ENCODE assay signal across 10 mouse cellular contexts in genomic region chr3:145941971-145942370, GRCm38 (mm10). TPM values are rescaled to one million over a fixed set of nuclear protein-coding genes. Genes with fewer than 3 reads are reported as not detected.
A peak's percentile ranks its signal among the peaks of the same experiment; 100 is the strongest.
DNase-seq lines count a peak whose midpoint lies in the region; ATAC-seq and TF ChIP-seq lines count a peak whose summit lies in the region.
"Had no signal": no experiment of that assay in that cellular context is flagged by ENCODE, and none has a peak within 500 bp of the region (broad histone marks: within the 10 kb centered on the region; RNA-seq: fewer than 3 reads in every experiment).

No protein-coding gene starts in this region.

- no peak overlapping the region for H3K4me3 ChIP-seq in hindbrain, embryonic 14.5 days (replicated peaks; ENCODE audit: low read length)
- no peak overlapping the region for H3K4me3 ChIP-seq in hindbrain, embryonic 16.5 days (ENCODE audit: low read length)
- H3K4me3 ChIP-seq in ES-Bruce4 (ENCODE audit: low read depth, low read length), result no peak overlapping the region
- no peak overlapping the region for H3K4me3 ChIP-seq in spleen, adult 2 months (ENCODE audit: extremely low read depth, insufficient read depth, insufficient read length)
- H3K4me3 ChIP-seq: embryonic facial prominence, embryonic 13.5 days; midbrain, embryonic 12.5 days had no signal

- no peak for TF ChIP-seq EP300 in ES-Bruce4 (IDR thresholded peaks at IDR 0.05; ENCODE audit: insufficient read depth, low read depth, low read length)

- no peak overlapping the region for H3K27ac ChIP-seq in hindbrain, embryonic 14.5 days
- H3K27ac ChIP-seq in hindbrain, embryonic 16.5 days (ENCODE audit: low read depth, low read length), result no peak overlapping the region
- no peak overlapping the region for H3K27ac ChIP-seq in ES-Bruce4 (ENCODE audit: insufficient read depth, low read length)
- no peak overlapping the region for H3K27ac ChIP-seq in spleen, adult 2 months (ENCODE audit: insufficient read depth, low read length)
- H3K27ac ChIP-seq: embryonic facial prominence, embryonic 13.5 days; midbrain, embryonic 12.5 days had no signal

- H3K4me2 ChIP-seq in hindbrain, embryonic 14.5 days (replicated peaks), result no peak overlapping the region
- no peak overlapping the region for H3K4me2 ChIP-seq in hindbrain, embryonic 16.5 days (ENCODE audit: low read length)
- H3K4me2 ChIP-seq: embryonic facial prominence, embryonic 13.5 days; midbrain, embryonic 12.5 days had no signal

- 17% methylated on average over 3 of the region's 3 CpGs for WGBS in hindbrain, embryonic 14.5 days
- WGBS in hindbrain, embryonic 16.5 days, result 15% methylated on average over 3 of the region's 3 CpGs
- WGBS in spleen, adult 2 months, result 5% methylated on average over 3 of the region's 3 CpGs

- H3K4me1 ChIP-seq in hindbrain, embryonic 14.5 days (replicated peaks; ENCODE audit: control insufficient read depth, insufficient read depth, low read length), result peaks cover 21% of the 10 kb centered on the region
- H3K4me1 ChIP-seq in hindbrain, embryonic 16.5 days (ENCODE audit: control insufficient read depth, insufficient read depth, low read depth, low read length), result peaks cover 27% of the 10 kb centered on the region
- peaks cover 1% of the 10 kb centered on the region for H3K4me1 ChIP-seq in ES-Bruce4 (ENCODE audit: control insufficient read depth, insufficient read depth, low read length)
- H3K4me1 ChIP-seq in spleen, adult 2 months (ENCODE audit: control insufficient read depth, insufficient read depth, insufficient read length), result peaks cover 14% of the 10 kb centered on the region

- H3K9me3 ChIP-seq in hindbrain, embryonic 14.5 days (ENCODE audit: control insufficient read depth, low read length), result no peaks in the 10 kb centered on the region
- no peaks in the 10 kb centered on the region for H3K9me3 ChIP-seq in hindbrain, embryonic 16.5 days (ENCODE audit: control insufficient read depth, low read length)
- H3K9me3 ChIP-seq in ES-Bruce4 (replicated peaks; ENCODE audit: control insufficient read depth, insufficient read depth, low read length, poor library complexity, severe bottlenecking), result no peaks in the 10 kb centered on the region
- H3K9me3 ChIP-seq: embryonic facial prominence, embryonic 13.5 days; midbrain, embryonic 12.5 days had no signal

- DNase-seq in hindbrain, embryonic 14.5 days (ENCODE audit: low spot score), result peak; percentile 79
- peak; percentile 82 for DNase-seq in c-Kit-positive CD71-positive TER-119-positive erythroid progenitor cells, embryonic 14.5 days (ENCODE audit: low spot score)
- DNase-seq in gastrocnemius, adult 8-10 months (ENCODE audit: low spot score in 2 of 2), result peak; percentile 26 to 36
- DNase-seq in layer of hippocampus, adult 9-10 months (ENCODE audit: low spot score), result peak; percentile 67
- DNase-seq in lung, postnatal 14 days, result peak; percentile 79
- DNase-seq in spleen, adult 2 months (ENCODE audit: low read depth in 1 of 2, low spot score in 2 of 2), result peak; percentile 72 to 74

- peak; percentile 53 for TF ChIP-seq CTCF in ES-Bruce4 (IDR thresholded peaks at IDR 0.05; ENCODE audit: low read depth, low read length)
- TF ChIP-seq CTCF in spleen, adult 2 months (IDR thresholded peaks at IDR 0.05; ENCODE audit: extremely low read depth, insufficient read depth, insufficient read length, insufficient replicate concordance), result peak; percentile 62; the same call in 1 of the 2 replicates

- no peaks in the 10 kb centered on the region for H3K27me3 ChIP-seq in hindbrain, embryonic 14.5 days (ENCODE audit: control insufficient read depth, insufficient read depth, low read length)
- H3K27me3 ChIP-seq in hindbrain, embryonic 16.5 days (replicated peaks; ENCODE audit: control insufficient read depth, insufficient read depth, low read length), result no peaks in the 10 kb centered on the region
- no peaks in the 10 kb centered on the region for H3K27me3 ChIP-seq in ES-Bruce4 (ENCODE audit: control insufficient read depth, insufficient read depth, low read length, poor library complexity, severe bottlenecking)
- no peaks in the 10 kb centered on the region for H3K27me3 ChIP-seq in spleen, adult 2 months (ENCODE audit: control insufficient read depth, insufficient read depth, low read length)
- H3K27me3 ChIP-seq: embryonic facial prominence, embryonic 13.5 days; midbrain, embryonic 12.5 days had no signal

- H3K9ac ChIP-seq in hindbrain, embryonic 14.5 days, result no peak overlapping the region
- no peak overlapping the region for H3K9ac ChIP-seq in hindbrain, embryonic 16.5 days (ENCODE audit: low read depth, low read length)
- H3K9ac ChIP-seq in ES-Bruce4 (ENCODE audit: low read depth, poor library complexity, severe bottlenecking), result no peak overlapping the region
- H3K9ac ChIP-seq: embryonic facial prominence, embryonic 13.5 days; midbrain, embryonic 12.5 days had no signal

- peaks cover 33% of the 10 kb centered on the region for H3K36me3 ChIP-seq in hindbrain, embryonic 14.5 days (replicated peaks; ENCODE audit: control insufficient read depth, insufficient read depth)
- H3K36me3 ChIP-seq in hindbrain, embryonic 16.5 days (ENCODE audit: control insufficient read depth, insufficient read depth, low read length), result peaks cover 17% of the 10 kb centered on the region
- H3K36me3 ChIP-seq in ES-Bruce4 (ENCODE audit: control insufficient read depth, insufficient read depth, low read length, poor library complexity, severe bottlenecking), result peaks cover 34% of the 10 kb centered on the region
- H3K36me3 ChIP-seq in spleen, adult 2 months (ENCODE audit: control insufficient read depth, insufficient read depth, low read length), result peaks cover 19% of the 10 kb centered on the region

- ATAC-seq in hindbrain, embryonic 14.5 days (ENCODE audit: low FRiP score), result no peak
- ATAC-seq in hindbrain, embryonic 16.5 days, result no peak

- TF ChIP-seq POLR2A in ES-Bruce4 (IDR thresholded peaks at IDR 0.05; ENCODE audit: insufficient read depth, low read length), result no peak
- TF ChIP-seq POLR2A in spleen, adult 2 months (IDR thresholded peaks at IDR 0.05; ENCODE audit: low read depth, low read length), result no peak

RNA-seq across cellular contexts. Expression of gene 2410004B18Rik, which starts 4.2 kb away (rescaled TPM):
- polyA plus RNA-seq in hindbrain, embryonic 14.5 days (2014; fragmentation: Nextera tagmentation; extraction: Ambion mirVana), result 79.7 and 86.5 TPM in 2 replicates
- polyA plus RNA-seq in hindbrain, embryonic 16.5 days (2015; fragmentation: Nextera tagmentation; extraction: Ambion mirVana), result 74.9 and 88.9 TPM in 2 replicates
- 17.1 and 30.1 TPM in 2 replicates for polyA plus RNA-seq in ES-Bruce4 (2011; ENCODE audit: insufficient read depth, insufficient read length, low read depth, missing spikeins)
- 10 to 100 TPM; 17.1 to 23.1 (median 19.4) TPM for total RNA-seq in gastrocnemius, adult 8-10 months (2022)
- 9.0 and 14.8 TPM in 2 replicates for polyA plus RNA-seq in spleen, adult 2 months (2012; rRNA removed)

RNA-seq across cellular contexts. Expression of gene Bcl10, which starts 19.4 kb away (rescaled TPM):
- polyA plus RNA-seq in hindbrain, embryonic 14.5 days (2014; fragmentation: Nextera tagmentation; extraction: Ambion mirVana), result 37.9 and 39.9 TPM in 2 replicates
- polyA plus RNA-seq in hindbrain, embryonic 16.5 days (2015; fragmentation: Nextera tagmentation; extraction: Ambion mirVana), result 33.6 and 33.7 TPM in 2 replicates
- 39.1 and 43.2 TPM in 2 replicates for polyA plus RNA-seq in ES-Bruce4 (2011; ENCODE audit: insufficient read depth, insufficient read length, low read depth, missing spikeins)
- 10 to 100 TPM in 2 of 4 experiments, 1 to 10 TPM in 2; 9.0 to 11.2 (median 9.9) TPM for total RNA-seq in gastrocnemius, adult 8-10 months (2022)
- 11.4 and 11.7 TPM in 2 replicates for polyA plus RNA-seq in spleen, adult 2 months (2012; rRNA removed)

RNA-seq across cellular contexts. Expression of gene Syde2, which starts 45.7 kb away (rescaled TPM):
- 0.41 and 0.81 TPM in 2 replicates for polyA plus RNA-seq in hindbrain, embryonic 14.5 days (2014; fragmentation: Nextera tagmentation; extraction: Ambion mirVana)
- polyA plus RNA-seq in hindbrain, embryonic 16.5 days (2015; fragmentation: Nextera tagmentation; extraction: Ambion mirVana), result 0.28 and 0.56 TPM in 2 replicates
- polyA plus RNA-seq in ES-Bruce4 (2011; ENCODE audit: insufficient read depth, insufficient read length, low read depth, missing spikeins), result 22.4 and 23.0 TPM in 2 replicates
- 1 to 10 TPM in 1 of 4 experiments, under 1 TPM in 3; 0.56 to 1.2 (median 0.82) TPM for total RNA-seq in gastrocnemius, adult 8-10 months (2022)
- 0.57 and 0.67 TPM in 2 replicates for polyA plus RNA-seq in spleen, adult 2 months (2012; rRNA removed)

Comparison
In these comparisons a context has a peak if more than half of its experiments do, and no peak if none do; other contexts are left out.
1. DNase-seq: peak in every context shown above with its lines; median percentile 82 in c-Kit-positive CD71-positive TER-119-positive erythroid progenitor cells, embryonic 14.5 days; 79 in hindbrain, embryonic 14.5 days; 79 in lung, postnatal 14 days; 73 in spleen, adult 2 months; 67 in layer of hippocampus, adult 9-10 months; 31 in gastrocnemius, adult 8-10 months.
2. RNA of gene Syde2, which starts 45.7 kb away (polyA plus RNA-seq): 22.4 to 23.0 TPM in ES-Bruce4; 0.57 to 0.67 TPM in spleen, adult 2 months, 0.41 to 0.81 TPM in hindbrain, embryonic 14.5 days and 0.28 to 0.56 TPM in hindbrain, embryonic 16.5 days; every median in the first group is over 10 times any median in the second.